ENCODE assay signal across 31 mouse cellular contexts in genomic region chr6:136962957-136963356, GRCm38 (mm10). TPM values are rescaled to one million over a fixed set of nuclear protein-coding genes. Genes with fewer than 3 reads are reported as not detected.
A peak's percentile ranks its signal among the peaks of the same experiment; 100 is the strongest.
DNase-seq lines count a peak whose midpoint lies in the region; ATAC-seq and TF ChIP-seq lines count a peak whose summit lies in the region.
"Had no signal": no experiment of that assay in that cellular context is flagged by ENCODE, and none has a peak within 500 bp of the region (broad histone marks: within the 10 kb centered on the region; RNA-seq: fewer than 3 reads in every experiment).

No protein-coding gene starts in this region.

- 60% methylated on average over 11 of the region's 11 CpGs for WGBS in heart, embryonic 12.5 days
- WGBS in kidney, embryonic 14.5 days, result 48% methylated on average over 11 of the region's 11 CpGs
- WGBS in kidney, postnatal 0 days, result 45% methylated on average over 11 of the region's 11 CpGs

- DNase-seq in heart, adult 8-10 months (ENCODE audit: low spot score), result no peak
- no peak for DNase-seq in kidney, postnatal 14 days
- DNase-seq in kidney, postnatal 0 days (ENCODE audit: low spot score), result peak; percentile 65
- no peak for DNase-seq in kidney, postnatal 4 days
- DNase-seq: adrenal gland, adult 2 months; adrenal gland, postnatal 14 days; cerebellum, adult 11 months; cerebellum, adult 2 months; cerebellum, adult 9-11 months; cerebellum, postnatal 25 days; forebrain, postnatal 0 days; gastrocnemius, adult 2 months; gastrocnemius, postnatal 14 days; heart, adult 18-20 months had no signal

- H3K4me3 ChIP-seq in heart, embryonic 12.5 days, result no peak overlapping the region
- H3K4me3 ChIP-seq in kidney, embryonic 14.5 days (ENCODE audit: low read length), result no peak overlapping the region
- no peak overlapping the region for H3K4me3 ChIP-seq in kidney, postnatal 0 days (replicated peaks; ENCODE audit: low read depth, low read length)
- H3K4me3 ChIP-seq: embryonic facial prominence, embryonic 12.5 days; embryonic facial prominence, embryonic 15.5 days; gastrocnemius, adult 2 months had no signal

- no peaks in the 10 kb centered on the region for H3K9me3 ChIP-seq in heart, embryonic 12.5 days (replicated peaks)
- H3K9me3 ChIP-seq in kidney, embryonic 14.5 days (ENCODE audit: control insufficient read depth, low read length), result no peaks in the 10 kb centered on the region
- H3K9me3 ChIP-seq in kidney, postnatal 0 days (replicated peaks; ENCODE audit: low read length), result no peaks in the 10 kb centered on the region
- H3K9me3 ChIP-seq: embryonic facial prominence, embryonic 12.5 days; embryonic facial prominence, embryonic 15.5 days had no signal

- ATAC-seq in heart, embryonic 12.5 days (ENCODE audit: insufficient number of reproducible peaks, low FRiP score), result no peak
- peak; percentile 72 for ATAC-seq in kidney, embryonic 14.5 days (ENCODE audit: low FRiP score, low TSS enrichment)
- no peak for ATAC-seq in kidney, postnatal 0 days (replicated peaks; ENCODE audit: low FRiP score, low read depth)
- ATAC-seq: CD4-positive, CD25-positive, alpha-beta regulatory T cell, adult 4 months; forebrain, embryonic 14.5 days; forebrain, postnatal 0 days; hindbrain, postnatal 0 days; inflammation-experienced regulatory T-cells, adult 6 months had no signal

- no peak overlapping the region for H3K27ac ChIP-seq in heart, embryonic 12.5 days (ENCODE audit: poor library complexity, severe bottlenecking)
- no peak overlapping the region for H3K27ac ChIP-seq in kidney, embryonic 14.5 days (ENCODE audit: low read depth, low read length)
- no peak overlapping the region for H3K27ac ChIP-seq in kidney, postnatal 0 days
- H3K27ac ChIP-seq: embryonic facial prominence, embryonic 12.5 days; embryonic facial prominence, embryonic 15.5 days; gastrocnemius, adult 2 months; hindbrain, embryonic 14.5 days; hindbrain, postnatal 0 days had no signal

- no peak overlapping the region for H3K9ac ChIP-seq in heart, embryonic 12.5 days
- no peak overlapping the region for H3K9ac ChIP-seq in kidney, embryonic 14.5 days (ENCODE audit: low read depth, low read length)
- H3K9ac ChIP-seq in kidney, postnatal 0 days (ENCODE audit: low read depth, low read length), result no peak overlapping the region
- H3K9ac ChIP-seq: embryonic facial prominence, embryonic 12.5 days; embryonic facial prominence, embryonic 15.5 days; forebrain, postnatal 0 days; hindbrain, embryonic 14.5 days had no signal

- TF ChIP-seq CTCF in kidney, postnatal 0 days (IDR thresholded peaks at IDR 0.05; ENCODE audit: low read depth), result no peak

- H3K4me1 ChIP-seq in heart, embryonic 12.5 days (replicated peaks), result peaks cover 14% of the 10 kb centered on the region
- no peaks in the 10 kb centered on the region for H3K4me1 ChIP-seq in kidney, embryonic 14.5 days (ENCODE audit: control insufficient read depth, insufficient read depth, low read length)
- H3K4me1 ChIP-seq in kidney, postnatal 0 days (replicated peaks; ENCODE audit: insufficient read depth, low read length), result 0 out of 2 replicates have a peak, but pooled peaks cover 10% of the 10 kb centered on the region
- H3K4me1 ChIP-seq: embryonic facial prominence, embryonic 12.5 days had no signal

- no peaks in the 10 kb centered on the region for H3K27me3 ChIP-seq in heart, embryonic 12.5 days (replicated peaks)
- no peaks in the 10 kb centered on the region for H3K27me3 ChIP-seq in kidney, embryonic 14.5 days (ENCODE audit: control insufficient read depth, insufficient read depth, low read length)
- no peaks in the 10 kb centered on the region for H3K27me3 ChIP-seq in kidney, postnatal 0 days (ENCODE audit: insufficient read depth, low read length)
- H3K27me3 ChIP-seq: embryonic facial prominence, embryonic 12.5 days; embryonic facial prominence, embryonic 15.5 days had no signal

- H3K4me2 ChIP-seq in heart, embryonic 12.5 days, result 0 out of 2 replicates have a peak overlapping the region, but pooled peaks have one; percentile 20
- no peak overlapping the region for H3K4me2 ChIP-seq in kidney, embryonic 14.5 days (replicated peaks; ENCODE audit: low read depth, low read length)
- H3K4me2 ChIP-seq in kidney, postnatal 0 days (ENCODE audit: low read length), result no peak overlapping the region
- H3K4me2 ChIP-seq: embryonic facial prominence, embryonic 12.5 days; embryonic facial prominence, embryonic 15.5 days; heart, embryonic 11.5 days; hindbrain, embryonic 14.5 days had no signal

- H3K36me3 ChIP-seq in heart, embryonic 12.5 days, result no peaks in the 10 kb centered on the region
- no peaks in the 10 kb centered on the region for H3K36me3 ChIP-seq in kidney, embryonic 14.5 days (ENCODE audit: control insufficient read depth, insufficient read depth, low read length)
- no peaks in the 10 kb centered on the region for H3K36me3 ChIP-seq in kidney, postnatal 0 days (ENCODE audit: insufficient read depth, low read length)
- H3K36me3 ChIP-seq: embryonic facial prominence, embryonic 12.5 days; embryonic facial prominence, embryonic 15.5 days had no signal

RNA-seq across cellular contexts. Expression of gene Arhgdib, which starts 21.3 kb away (rescaled TPM):
- 93.8 and 99.8 TPM in 2 replicates for polyA plus RNA-seq in heart, embryonic 12.5 days (2016; fragmentation: Nextera tagmentation; extraction: Ambion mirVana)
- total RNA-seq in heart, adult 8-10 months (2022), result 10 to 100 TPM; 19.6 to 27.6 (median 22.0) TPM
- 60.4 and 65.6 TPM in 2 replicates for polyA plus RNA-seq in kidney, embryonic 14.5 days (2014; fragmentation: Nextera tagmentation; extraction: Ambion mirVana)
- polyA plus RNA-seq in kidney, postnatal 0 days (2015; fragmentation: Nextera tagmentation; extraction: Ambion mirVana), result 105 and 106 TPM in 2 replicates

RNA-seq across cellular contexts. Expression of gene Pde6h, which starts 39.3 kb away (rescaled TPM):
- 0.22 TPM in 1 of 2 replicates, not detected in the other for polyA plus RNA-seq in heart, embryonic 12.5 days (2016; fragmentation: Nextera tagmentation; extraction: Ambion mirVana)
- under 1 TPM in 1 of 4 experiments, not detected in 3; 0.81 TPM for total RNA-seq in heart, adult 8-10 months (2022)
- 0.11 and 0.81 TPM in 2 replicates for polyA plus RNA-seq in kidney, embryonic 14.5 days (2014; fragmentation: Nextera tagmentation; extraction: Ambion mirVana)
- 0.04 and 0.67 TPM in 2 replicates for polyA plus RNA-seq in kidney, postnatal 0 days (2015; fragmentation: Nextera tagmentation; extraction: Ambion mirVana)
- total RNA-seq: adrenal gland, postnatal 4 days; common myeloid progenitor, adult 5-6 weeks; gastrocnemius, adult 2 months; gastrocnemius, postnatal 14 days; gastrocnemius, postnatal 4 days; heart, adult 18-20 months; heart, postnatal 25 days; hindbrain, postnatal 0 days; MEL had no signal
- polyA plus RNA-seq: adrenal gland, adult 2 months; embryonic facial prominence, embryonic 12.5 days; embryonic facial prominence, embryonic 15.5 days; forebrain, embryonic 11.5 days; forebrain, embryonic 14.5 days; hindbrain, embryonic 11.5 days; inflammation-experienced regulatory T-cells, adult 6 months had no signal

RNA-seq across cellular contexts. Expression of gene Erp27, which starts 41.0 kb away (rescaled TPM):
- polyA plus RNA-seq in heart, embryonic 12.5 days (2016; fragmentation: Nextera tagmentation; extraction: Ambion mirVana), result 0.98 and 1.0 TPM in 2 replicates
- total RNA-seq in heart, adult 8-10 months (2022), result under 1 TPM in 2 of 4 experiments, not detected in 2; 0.44 to 0.57 TPM
- 0.22 and 0.31 TPM in 2 replicates for polyA plus RNA-seq in kidney, embryonic 14.5 days (2014; fragmentation: Nextera tagmentation; extraction: Ambion mirVana)
- polyA plus RNA-seq in kidney, postnatal 0 days (2015; fragmentation: Nextera tagmentation; extraction: Ambion mirVana), result 0.23 and 0.34 TPM in 2 replicates
- total RNA-seq: adrenal gland, adult 2 months; adrenal gland, postnatal 14 days; gastrocnemius, postnatal 14 days; gastrocnemius, postnatal 4 days; heart, adult 18-20 months; heart, postnatal 25 days; hindbrain, postnatal 0 days; MEL had no signal
- polyA plus RNA-seq: adrenal gland, adult 2 months; forebrain, embryonic 11.5 days; hindbrain, embryonic 14.5 days; hindbrain, postnatal 0 days had no signal
